Mouse (Mus musculus): ENCODE data around the gene Anapc11.

Anapc11 gene

GRCm38 (mm10) chr11:120606764-120607163, 8.5 kb downstream of the Anapc11 start:
- no peak for DNase-seq (ENCODE audit: low read depth)

DNA sequence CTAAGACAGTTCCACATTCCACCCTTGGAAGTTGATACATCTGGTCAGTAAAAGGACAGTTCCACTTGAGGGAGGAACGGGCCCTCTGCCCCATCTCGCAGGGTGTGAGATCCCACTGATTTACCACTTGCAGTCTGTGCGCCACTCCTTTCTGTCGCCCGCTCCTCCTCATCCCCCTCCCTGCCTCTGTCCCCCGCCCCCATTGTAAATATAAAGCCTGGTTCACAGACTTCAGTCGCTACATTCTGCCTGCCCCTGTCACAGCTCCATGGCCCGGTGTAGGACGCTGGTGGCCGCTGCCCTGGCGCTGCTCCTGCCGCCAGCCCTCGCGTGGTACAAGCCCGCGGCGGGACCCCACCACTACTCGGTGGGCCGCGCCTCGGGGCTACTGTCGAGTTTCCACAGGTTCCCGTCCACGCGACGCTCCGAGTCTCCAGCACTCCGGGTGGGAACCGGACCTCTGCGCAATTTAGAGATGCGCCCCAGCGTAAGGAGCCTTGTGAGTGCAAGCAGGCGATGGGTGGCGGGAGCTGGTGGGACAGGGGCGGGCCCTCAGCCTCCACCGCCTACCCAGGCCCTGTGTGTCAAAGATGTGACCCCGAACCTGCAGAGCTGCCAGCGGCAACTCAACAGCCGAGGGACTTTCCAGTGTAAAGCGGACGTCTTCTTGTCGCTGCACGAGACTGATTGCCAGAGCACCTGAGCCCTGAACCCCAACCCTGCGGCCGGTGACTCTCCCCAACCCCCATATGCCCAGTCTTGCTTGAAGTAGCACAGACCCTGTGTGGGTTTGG, 10.2 kb downstream of the Anapc11 start, which contains the start of gene Npb:
Gene Npb, plus strand, starts transcription at position 237 of the 794 bp plus-strand sequence.
- DNase-seq (ENCODE audit: low read depth) = no peak

DNA sequence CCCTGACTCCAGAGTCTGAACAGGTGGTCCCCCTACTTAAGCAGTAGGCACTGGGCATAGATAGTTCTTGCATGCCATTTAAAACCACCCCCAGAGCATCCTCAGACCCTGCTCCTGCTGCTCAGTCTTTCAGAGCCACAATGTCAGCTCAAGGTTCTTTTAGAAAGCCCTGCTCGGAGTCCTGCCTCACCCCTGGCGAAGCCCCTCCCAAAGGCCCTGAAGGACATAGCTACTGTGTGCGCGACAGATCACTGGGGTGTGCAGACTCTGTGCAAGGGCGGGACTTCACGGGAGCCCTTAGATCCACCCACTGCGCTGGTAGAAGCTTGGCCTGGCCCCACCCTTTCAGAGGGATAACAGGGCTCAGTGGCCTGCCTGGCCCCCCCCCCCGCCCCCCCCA, 11.0 kb downstream of the Anapc11 start:
- DNase-seq (ENCODE audit: low read depth) = no peak

GRCm38 (mm10) chr11:120610477-120611046, 12.3 kb downstream of the Anapc11 start:
- DNase-seq (ENCODE audit: low read depth) = no peak

GRCm38 (mm10) chr11:120612763-120613162, 14.5 kb downstream of the Anapc11 start:
- peak; percentile 85 for DNase-seq (ENCODE audit: low read depth)

- DNase-seq (ENCODE audit: low read depth) = no peak
Measured at GRCm38 (mm10) chr11:120613481-120613972, 15.3 kb downstream of the Anapc11 start.

GRCm38 (mm10) chr11:120613976-120614375, 15.8 kb downstream of the Anapc11 start:
- DNase-seq (ENCODE audit: low read depth) = no peak

GRCm38 (mm10) chr11:120615167-120615566, 16.9 kb downstream of the Anapc11 start:
- no peak for DNase-seq (ENCODE audit: low read depth)

DNA sequence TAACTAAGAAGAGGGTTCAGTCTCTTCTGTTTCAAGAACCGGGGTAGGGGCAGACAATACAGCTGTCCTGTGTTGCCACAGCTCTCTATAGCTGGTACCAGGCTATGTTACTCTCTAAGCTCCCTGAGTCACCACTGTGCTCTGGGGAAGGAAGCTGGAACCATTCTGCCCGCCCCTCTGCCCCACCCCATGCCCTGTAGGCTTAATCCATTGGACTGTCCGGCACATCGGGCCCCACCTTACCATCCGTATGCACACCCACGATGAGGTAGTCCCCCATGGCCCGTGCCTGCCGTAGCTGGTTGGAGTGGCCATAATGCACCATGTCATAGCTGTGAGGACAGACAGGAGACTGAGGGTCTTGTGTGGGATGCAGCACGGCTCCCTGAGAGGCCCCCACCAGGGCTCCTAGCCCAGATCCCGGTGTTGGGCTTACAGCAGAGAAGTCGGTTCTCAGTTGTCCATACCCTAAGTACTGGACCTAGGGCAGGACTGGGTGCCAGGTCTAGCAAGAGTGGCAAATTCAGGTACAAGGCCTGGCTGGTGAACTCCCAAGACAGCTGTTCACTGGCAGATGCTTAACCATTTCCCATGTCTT, 17.5 kb downstream of the Anapc11 start:
- no peak for DNase-seq (ENCODE audit: low read depth)

DNA sequence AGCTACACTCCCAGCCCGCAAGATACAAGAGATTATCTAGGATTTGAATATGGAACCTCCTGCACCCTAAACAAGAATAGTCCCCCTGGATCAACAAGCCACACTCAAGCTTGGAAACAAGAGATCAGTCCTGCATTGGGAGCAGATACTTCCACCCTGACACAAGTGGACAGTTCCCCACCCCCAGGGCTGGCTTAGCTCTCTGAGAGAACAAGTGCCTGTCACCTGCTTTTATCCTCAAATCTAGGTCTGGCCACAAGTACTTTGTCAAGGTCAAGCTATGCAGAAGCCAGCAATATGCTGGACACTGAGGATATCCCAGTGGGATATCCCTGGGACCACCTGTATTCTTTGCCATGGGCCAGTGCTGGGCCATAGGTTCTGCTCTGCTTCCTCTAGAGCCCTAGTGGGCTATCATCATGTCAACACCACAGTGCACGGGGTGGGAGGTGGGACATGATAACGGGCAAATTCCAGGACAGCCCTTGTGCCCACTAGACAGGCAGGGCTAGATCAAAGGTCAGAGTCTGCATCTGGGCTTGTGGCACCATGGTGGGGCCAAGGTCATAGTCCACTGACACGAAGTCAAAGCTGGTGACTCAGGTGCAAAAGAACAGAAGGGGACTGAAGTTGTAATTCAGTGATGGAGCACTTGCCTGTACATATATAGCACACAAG, 18.5 kb downstream of the Anapc11 start:
- DNase-seq (ENCODE audit: low read depth) = no peak

GRCm38 (mm10) chr11:120617519-120618112, 19.4 kb downstream of the Anapc11 start, which contains the start of gene Pcyt2:
Pcyt2 (minus strand) TSS chr11:120617936.
- DNase-seq (ENCODE audit: low read depth) = peak; percentile 78

GRCm38 (mm10) chr11:120618619-120619535, 20.7 kb downstream of the Anapc11 start:
- no peak for DNase-seq (ENCODE audit: low read depth)

DNA sequence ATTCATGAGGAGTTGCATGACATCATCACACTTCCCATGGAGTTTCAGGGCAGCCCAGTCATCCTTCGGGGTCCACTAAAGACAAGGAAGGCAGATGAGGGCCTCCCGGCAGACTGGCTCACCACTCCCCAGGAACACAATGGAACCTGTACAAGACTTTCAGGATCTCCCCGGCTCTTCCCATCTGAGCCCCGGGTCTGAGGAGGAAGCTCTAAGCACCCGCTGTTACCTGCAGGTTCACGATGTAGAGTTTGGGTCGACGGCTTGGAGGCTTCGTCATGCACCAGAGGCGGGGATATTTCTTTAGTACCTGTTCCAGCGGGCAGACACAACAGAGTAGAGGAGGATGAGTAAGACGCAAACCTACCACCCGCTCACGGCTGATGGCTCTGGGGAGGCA, 22.0 kb downstream of the Anapc11 start:
- no peak for DNase-seq (ENCODE audit: low read depth)

DNA sequence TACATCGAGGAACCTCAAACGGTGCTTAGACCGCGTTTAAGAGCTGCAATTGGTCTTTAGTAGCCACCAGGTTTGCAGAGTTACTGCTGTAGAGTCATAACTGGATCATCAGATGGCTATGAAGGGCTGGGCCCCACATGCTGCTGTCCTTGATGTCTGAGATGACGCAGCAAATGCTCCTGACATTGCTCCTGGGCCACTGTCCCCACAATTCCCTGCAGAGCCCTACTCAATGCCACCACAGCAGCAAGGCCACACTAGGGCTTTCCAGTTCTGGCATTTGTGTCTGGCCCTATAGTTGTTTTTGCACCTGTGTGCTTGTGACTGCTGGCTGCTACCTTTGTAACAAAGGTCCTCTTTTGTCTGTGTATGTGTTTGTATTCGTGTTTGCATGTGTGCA, 24.6 kb downstream of the Anapc11 start:
- DNase-seq (ENCODE audit: low read depth) = no peak

GRCm38 (mm10) chr11:120623961-120624679, 25.9 kb downstream of the Anapc11 start:
- DNase-seq (ENCODE audit: low read depth) = peak; percentile 85

GRCm38 (mm10) chr11:120624680-120625111, 26.5 kb downstream of the Anapc11 start:
- peak; percentile 90 for DNase-seq (ENCODE audit: low read depth)

GRCm38 (mm10) chr11:120625152-120625775, 27.0 kb downstream of the Anapc11 start, which contains the start of gene Sirt7:
Sirt7 (minus strand) TSS chr11:120625240.
- no peak for DNase-seq (ENCODE audit: low read depth)

DNA sequence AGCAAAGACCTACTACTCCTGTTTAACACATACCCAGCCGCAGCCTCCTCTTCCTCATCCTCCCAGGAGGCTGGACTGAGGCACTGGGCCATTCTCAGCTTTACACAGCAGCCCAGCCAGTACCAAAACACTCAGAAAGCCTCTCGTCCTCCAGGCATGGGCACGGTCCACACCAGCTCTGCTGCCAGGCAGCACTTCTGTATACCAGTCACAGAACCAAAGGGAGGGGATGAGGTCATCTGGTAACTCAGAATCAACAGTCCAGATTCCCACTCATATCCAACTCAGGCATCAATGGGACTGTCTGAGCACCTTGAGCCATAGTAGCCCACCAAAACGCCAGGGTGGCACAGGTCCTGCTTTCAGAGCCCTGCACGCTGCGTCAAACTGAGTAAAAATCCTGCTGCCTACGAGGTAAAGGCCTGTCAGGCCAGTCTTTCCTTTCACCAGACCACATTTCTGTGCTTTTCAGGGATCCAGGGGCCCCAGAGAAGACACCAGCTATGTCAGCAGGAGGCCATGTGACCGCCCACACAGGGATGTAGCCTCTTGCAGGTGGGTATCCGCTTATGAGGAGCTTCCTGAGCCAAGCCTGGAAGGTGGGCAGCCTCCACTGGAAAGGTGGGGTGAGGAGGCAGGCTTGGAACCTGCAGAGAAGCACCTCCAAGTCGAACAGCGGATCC, 28.7 kb downstream of the Anapc11 start:
- no peak for DNase-seq (ENCODE audit: low read depth)

Data from NIH3T3 (cell line).